Mouse (Mus musculus) testis, adult 2 months (tissue): ENCODE results near the gene Stc2. TPM values are rescaled to one million over a fixed set of nuclear protein-coding genes. Genes with fewer than 3 reads are reported as not detected.

ENCODE experiments used
- H3K27ac ChIP-seq: fragments of 200-500 bp; 2 replicates; pipeline ENCODE4 v1.5.1; 2012; ENCODE audit warnings: low read depth, low read length; ENCODE audit not compliant: control insufficient read depth, insufficient read depth
- H3K27me3 ChIP-seq: fragments of 200-500 bp; 2 replicates; pipeline ENCODE4 v1.6.1; 2012; ENCODE audit warnings: mild to moderate bottlenecking, low read length, moderate library complexity; ENCODE audit not compliant: control insufficient read depth, insufficient read depth
- H3K36me3 ChIP-seq: fragments of 200-500 bp; 2 replicates; pipeline ENCODE4 v1.6.1; 2012; ENCODE audit warnings: mild to moderate bottlenecking, low read length; ENCODE audit not compliant: control insufficient read depth, insufficient read depth
- H3K4me1 ChIP-seq: fragments of 200-500 bp; 2 replicates; pipeline ENCODE4 v1.6.1; 2012; ENCODE audit warnings: low read length; ENCODE audit not compliant: control insufficient read depth, insufficient read depth
- H3K4me3 ChIP-seq: fragments of 200-500 bp; 2 replicates; pipeline ENCODE4 v1.5.1; 2012; ENCODE audit warnings: low read depth, mild to moderate bottlenecking, low read length, moderate library complexity, mixed read lengths; ENCODE audit not compliant: control insufficient read depth
- CTCF ChIP-seq: fragments of 200-500 bp; IDR thresholded peaks from 2 replicates; pipeline ENCODE4 v1.5.1; 2012; ENCODE audit warnings: low read depth, mild to moderate bottlenecking, inconsistent platforms, low read length, moderate library complexity; ENCODE audit not compliant: control insufficient read depth, insufficient read depth, insufficient replicate concordance
- POLR2A ChIP-seq: fragments of 200-500 bp; IDR thresholded peaks from 2 replicates; pipeline ENCODE4 v1.6.1; 2012; ENCODE audit warnings: low read depth, mild to moderate bottlenecking, inconsistent platforms, low read length, moderate library complexity; ENCODE audit not compliant: control insufficient read depth
- polyA plus RNA-seq: library from polyadenylated mRNA; depleted of rRNA; stranded (reverse); fragments of >200 nt; gene quantifications from 2 replicates; pipeline ENCODE4 v1.2.3, GENCODE M21; 2012

Stc2 gene
- polyA plus RNA-seq, 1 experiment: 0.77 TPM

DNA sequence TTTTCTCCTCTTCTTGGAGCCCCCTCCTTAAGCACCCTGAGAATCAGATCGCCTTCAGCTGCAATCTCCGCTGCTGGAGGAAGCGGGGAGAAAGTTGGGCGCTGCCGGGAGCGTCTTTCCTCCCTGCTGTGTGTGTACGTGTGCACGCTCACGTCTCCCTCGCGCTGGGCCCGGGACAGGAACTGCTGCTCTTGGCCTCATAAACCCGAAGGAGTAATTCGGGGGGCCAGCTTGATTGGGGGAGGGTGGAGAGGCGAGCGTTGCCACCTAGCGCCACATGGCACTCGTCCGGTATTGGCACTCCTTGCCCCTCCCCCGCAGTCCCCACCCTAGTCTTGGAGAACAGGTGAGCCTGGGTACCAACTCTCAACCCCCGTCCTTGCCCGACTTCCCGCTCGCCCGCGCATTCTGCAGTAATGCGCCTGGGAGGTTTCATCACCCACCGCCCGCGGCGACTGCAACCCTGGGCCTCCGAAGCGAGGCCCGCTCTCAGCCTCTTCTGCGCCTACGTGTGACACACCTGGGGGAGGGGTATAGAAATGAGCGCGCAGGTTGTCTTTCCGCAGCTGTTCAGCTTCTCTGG is 1.5 kb upstream of the Stc2 start:
- Histone ChIP-seq H3K4me1 (peaks cover 3% of the 10 kb centered on the region; the same call in 1 of the 2 replicates), H3K36me3 (no peaks in the 10 kb centered on the region), H3K27ac (no peak overlapping the region), H3K27me3 (no peaks in the 10 kb centered on the region), H3K4me3 (no peak overlapping the region; the same call in 1 of the 2 replicates)
- TF ChIP-seq POLR2A: no peak
- TF ChIP-seq CTCF: no peak

- Histone ChIP-seq H3K27me3 (no peaks in the 10 kb centered on the region), H3K36me3 (no peaks in the 10 kb centered on the region), H3K4me1 (peaks cover 3% of the 10 kb centered on the region; the same call in 1 of the 2 replicates), H3K27ac (no peak overlapping the region), H3K4me3 (0 out of 2 replicates have a peak overlapping the region, but pooled peaks have one; percentile 71)
- TF ChIP-seq CTCF (no peak), POLR2A (no peak)
Observed at GRCm38 (mm10) chr11:31370436-31371230, 759 bp upstream of the Stc2 start.

- TF ChIP-seq CTCF: no peak
- TF ChIP-seq POLR2A: no peak
- no peaks in the 10 kb centered on the region for H3K27me3 ChIP-seq
Observed at GRCm38 (mm10) chr11:31368965-31369647, 768 bp downstream of the Stc2 start.

DNA sequence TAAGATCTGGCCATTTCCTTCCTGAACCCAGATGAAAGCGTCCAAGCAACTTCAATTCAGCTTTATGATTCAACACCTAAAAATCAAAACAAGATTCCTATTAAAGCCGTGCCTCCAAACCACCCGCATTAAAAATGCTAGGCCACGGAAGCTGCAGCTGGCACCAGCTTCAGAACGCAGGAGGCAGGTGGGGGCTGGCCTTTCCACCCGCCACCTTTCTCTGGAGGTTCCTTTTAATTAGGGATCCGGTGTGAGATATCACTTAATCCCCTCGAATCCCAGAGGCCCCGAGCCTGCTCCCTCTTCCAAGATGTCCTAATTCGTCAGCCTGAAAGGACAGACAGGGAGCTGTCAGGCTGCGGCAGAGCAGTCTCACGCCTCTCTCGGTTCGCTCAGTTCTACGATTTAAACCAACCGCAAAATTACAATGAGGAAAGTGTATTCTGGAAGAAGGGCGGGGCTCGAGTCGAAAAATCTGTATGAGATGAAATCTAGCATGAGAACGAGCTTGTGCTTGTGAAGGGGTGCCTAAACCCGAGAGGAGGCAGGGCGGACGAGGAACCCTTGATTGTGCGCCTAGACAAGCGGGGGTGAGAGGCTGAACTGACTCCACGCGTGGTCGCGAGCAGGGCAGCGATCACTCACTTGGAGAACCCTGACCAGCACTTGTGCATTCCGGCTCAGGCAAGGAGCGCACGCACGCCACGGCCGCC is 1.5 kb downstream of the Stc2 start:
- Histone ChIP-seq H3K4me3 (peak overlapping the region; percentile 71), H3K27ac (no peak overlapping the region), H3K4me1 (peaks cover 3% of the 10 kb centered on the region; the same call in 1 of the 2 replicates), H3K36me3 (no peaks in the 10 kb centered on the region), H3K27me3 (no peaks in the 10 kb centered on the region)
- TF ChIP-seq POLR2A (no peak), CTCF (no peak)

More at GRCm38 (mm10) chr11:31368965-31369647, 768 bp downstream of the Stc2 start:
- Histone ChIP-seq H3K27ac (no peak overlapping the region), H3K4me1 (peaks cover 3% of the 10 kb centered on the region; the same call in 1 of the 2 replicates), H3K36me3 (no peaks in the 10 kb centered on the region), H3K4me3 (peak overlapping the region; percentile 71)

DNA sequence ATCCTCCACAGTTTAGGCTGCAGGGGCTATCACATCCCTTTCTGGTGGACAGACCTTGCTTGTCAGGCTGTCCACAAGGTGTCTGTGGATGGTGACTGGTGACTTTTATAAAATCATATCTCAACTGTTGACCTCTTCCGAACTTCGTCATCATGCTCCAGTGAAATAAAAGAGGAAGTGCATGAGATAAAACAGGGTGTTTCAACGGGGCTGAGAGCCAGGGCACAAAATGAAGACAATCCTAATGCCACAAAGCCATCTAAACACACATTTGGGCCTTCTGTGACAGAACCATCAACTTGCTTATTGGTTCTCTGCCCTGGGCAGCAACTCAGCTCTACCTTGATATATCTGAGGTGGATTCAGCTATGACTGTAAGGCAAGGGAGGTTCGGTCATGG is 3.0 kb downstream of the Stc2 start:
- H3K4me3 ChIP-seq: no peak overlapping the region
- no peak for TF ChIP-seq CTCF
- TF ChIP-seq POLR2A: no peak
- no peaks in the 10 kb centered on the region for H3K27me3 ChIP-seq
- H3K27ac ChIP-seq: no peak overlapping the region
- H3K36me3 ChIP-seq: no peaks in the 10 kb centered on the region
- H3K4me1 ChIP-seq: peaks cover 3% of the 10 kb centered on the region; the same call in 1 of the 2 replicates

GRCm38 (mm10) chr11:31366421-31366820 is 3.5 kb downstream of the Stc2 start:
- Histone ChIP-seq H3K4me3 (no peak overlapping the region), H3K4me1 (peaks cover 3% of the 10 kb centered on the region; the same call in 1 of the 2 replicates), H3K27me3 (no peaks in the 10 kb centered on the region), H3K36me3 (no peaks in the 10 kb centered on the region), H3K27ac (no peak overlapping the region)
- no peak for TF ChIP-seq POLR2A
- TF ChIP-seq CTCF: no peak

DNA sequence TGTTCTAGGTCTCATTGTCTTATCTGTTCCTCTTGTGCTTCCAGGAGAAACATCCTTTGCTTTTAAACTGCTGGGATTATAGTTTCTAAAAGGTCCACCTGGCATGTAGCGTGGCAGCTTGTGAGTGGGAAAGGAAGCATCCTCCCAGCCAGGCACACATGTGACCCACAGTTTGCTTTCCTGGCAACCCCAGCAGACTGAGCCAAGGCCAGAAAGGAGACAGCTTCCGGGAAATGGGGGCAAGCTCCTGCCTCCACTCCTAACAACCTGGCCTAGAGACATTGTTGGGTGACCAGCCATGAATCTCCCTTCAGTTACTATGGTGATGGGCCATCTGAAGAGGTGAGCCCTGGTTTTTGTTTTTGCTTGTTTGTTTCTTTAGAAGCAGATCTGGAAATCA is 3.9 kb downstream of the Stc2 start:
- Histone ChIP-seq H3K4me3 (no peak overlapping the region), H3K27me3 (no peaks in the 10 kb centered on the region), H3K4me1 (peaks cover 3% of the 10 kb centered on the region; the same call in 1 of the 2 replicates), H3K36me3 (no peaks in the 10 kb centered on the region), H3K27ac (no peak overlapping the region)
- TF ChIP-seq CTCF: no peak
- no peak for TF ChIP-seq POLR2A
